Mouse (Mus musculus): Measurements from ENCODE around the gene Kdm3a.

DNA sequence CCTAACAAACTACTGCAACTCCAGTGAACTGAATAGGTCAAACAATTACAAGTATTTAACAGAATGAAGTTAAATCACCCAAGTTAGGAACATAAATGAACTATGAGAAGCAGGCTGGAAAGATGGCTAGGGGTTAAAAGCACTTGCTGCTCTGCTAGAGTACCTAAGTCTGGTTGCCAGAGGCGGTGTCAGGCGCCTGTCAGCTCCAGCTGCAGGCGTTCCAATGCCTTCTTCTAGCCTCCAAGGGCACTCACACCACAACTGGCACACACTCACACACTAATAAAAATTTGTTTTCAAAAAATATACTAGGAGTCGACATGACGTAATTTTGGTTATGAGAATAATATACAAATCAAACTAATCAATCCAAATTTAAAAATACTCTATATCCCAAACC lies 11.2 kb downstream of the Kdm3a start:
- TF ChIP-seq CTCF (IDR thresholded peaks at IDR 0.05; ENCODE audit: low read depth, low read length), result no peak
- no peak for TF ChIP-seq POLR2A (IDR thresholded peaks at IDR 0.05; ENCODE audit: borderline replicate concordance, low read depth, low read length)

Data from bone marrow macrophage, adult 2 months (primary cell).